Mouse (Mus musculus): ENCODE results near the gene Nr1i2. TPM values are rescaled to one million over a fixed set of nuclear protein-coding genes. Genes with fewer than 3 reads are reported as not detected.

Nr1i2 gene
- polyA plus RNA-seq, 1 experiment from 2014 or later: not detected

DNA sequence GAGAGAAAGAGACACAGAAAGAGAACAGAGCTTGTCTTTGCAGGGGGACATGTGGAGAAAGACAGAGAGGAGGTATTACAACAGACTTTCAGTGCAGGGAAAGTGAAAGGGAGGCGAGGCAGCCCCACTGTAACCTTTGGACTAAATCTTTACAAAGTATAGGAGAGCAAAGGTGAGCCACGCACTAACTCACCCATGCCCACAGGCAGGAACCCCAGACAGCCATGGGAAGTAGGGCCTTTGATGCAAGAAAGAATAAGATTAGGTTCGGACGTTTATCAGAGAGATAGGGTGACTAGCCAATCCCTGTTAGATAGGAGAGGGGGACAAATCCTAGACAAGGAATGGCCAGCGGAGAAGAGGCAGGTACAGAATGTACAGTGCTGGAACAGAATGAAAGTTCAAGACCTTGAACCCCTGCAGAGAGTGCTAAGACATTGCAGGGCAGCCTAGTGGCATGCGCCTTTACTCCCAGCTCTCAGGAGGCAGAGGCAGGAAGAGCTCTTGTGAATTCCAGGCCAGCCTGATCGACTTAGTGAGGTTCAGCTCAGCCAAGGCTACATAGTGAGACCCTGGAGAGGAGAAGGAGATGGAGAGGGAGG lies 12.0 kb downstream of the Nr1i2 start:
- WGBS: 83% methylated on average over 7 of the region's 7 CpGs
- Histone ChIP-seq H3K9ac (ENCODE audit: low read depth, low read length) (no peak overlapping the region), H3K4me3 (ENCODE audit: low read depth, low read length) (no peak overlapping the region), H3K27me3 (replicated peaks; ENCODE audit: control insufficient read depth, insufficient read depth, low read length) (no peaks in the 10 kb centered on the region), H3K9me3 (ENCODE audit: control insufficient read depth, low read length) (no peaks in the 10 kb centered on the region), H3K36me3 (ENCODE audit: control insufficient read depth, insufficient read depth, low read length) (no peaks in the 10 kb centered on the region), H3K27ac (replicated peaks; ENCODE audit: low read depth, low read length) (no peak overlapping the region), H3K4me1 (ENCODE audit: control insufficient read depth, insufficient read depth, low read length) (no peaks in the 10 kb centered on the region), H3K4me2 (ENCODE audit: low read depth, low read length) (no peak overlapping the region)
- ATAC-seq (ENCODE audit: low read depth) (no peak), DNase-seq (ENCODE audit: low spot score) (no peak)

- Histone ChIP-seq H3K4me1 (ENCODE audit: control insufficient read depth, insufficient read depth, low read length) (no peaks in the 10 kb centered on the region), H3K9me3 (ENCODE audit: control insufficient read depth, low read length) (no peaks in the 10 kb centered on the region), H3K9ac (ENCODE audit: low read depth, low read length) (no peak overlapping the region), H3K27ac (replicated peaks; ENCODE audit: low read depth, low read length) (no peak overlapping the region), H3K36me3 (ENCODE audit: control insufficient read depth, insufficient read depth, low read length) (no peaks in the 10 kb centered on the region), H3K4me3 (ENCODE audit: low read depth, low read length) (no peak overlapping the region), H3K4me2 (ENCODE audit: low read depth, low read length) (no peak overlapping the region), H3K27me3 (replicated peaks; ENCODE audit: control insufficient read depth, insufficient read depth, low read length) (no peaks in the 10 kb centered on the region)
- 75% methylated on average over 7 of the region's 7 CpGs for WGBS
- DNase-seq (ENCODE audit: low spot score) (no peak), ATAC-seq (ENCODE audit: low read depth) (no peak)
Measured at GRCm38 (mm10) chr16:38280951-38281350, 13.7 kb downstream of the Nr1i2 start.

GRCm38 (mm10) chr16:38279794-38280193 lies 14.8 kb downstream of the Nr1i2 start:
- Histone ChIP-seq H3K36me3 (ENCODE audit: control insufficient read depth, insufficient read depth, low read length) (no peaks in the 10 kb centered on the region), H3K9ac (ENCODE audit: low read depth, low read length) (no peak overlapping the region), H3K27ac (replicated peaks; ENCODE audit: low read depth, low read length) (no peak overlapping the region), H3K4me2 (ENCODE audit: low read depth, low read length) (no peak overlapping the region), H3K27me3 (replicated peaks; ENCODE audit: control insufficient read depth, insufficient read depth, low read length) (no peaks in the 10 kb centered on the region), H3K4me1 (ENCODE audit: control insufficient read depth, insufficient read depth, low read length) (no peaks in the 10 kb centered on the region), H3K9me3 (ENCODE audit: control insufficient read depth, low read length) (no peaks in the 10 kb centered on the region), H3K4me3 (ENCODE audit: low read depth, low read length) (no peak overlapping the region)
- no peak for DNase-seq (ENCODE audit: low spot score)
- no peak for ATAC-seq (ENCODE audit: low read depth)
- 90% methylated on average over 5 of the region's 5 CpGs for WGBS

- no peak for DNase-seq (ENCODE audit: low spot score)
- H3K4me3 ChIP-seq (ENCODE audit: low read depth, low read length): no peak overlapping the region
- H3K9ac ChIP-seq (ENCODE audit: low read depth, low read length): no peak overlapping the region
- WGBS: 80% methylated on average over 2 of the region's 2 CpGs
- ATAC-seq (ENCODE audit: low read depth): no peak
- H3K27ac ChIP-seq (replicated peaks; ENCODE audit: low read depth, low read length): no peak overlapping the region
- H3K4me1 ChIP-seq (ENCODE audit: control insufficient read depth, insufficient read depth, low read length): no peaks in the 10 kb centered on the region
- H3K27me3 ChIP-seq (replicated peaks; ENCODE audit: control insufficient read depth, insufficient read depth, low read length): no peaks in the 10 kb centered on the region
- no peak overlapping the region for H3K4me2 ChIP-seq (ENCODE audit: low read depth, low read length)
- H3K9me3 ChIP-seq (ENCODE audit: control insufficient read depth, low read length): no peaks in the 10 kb centered on the region
- no peaks in the 10 kb centered on the region for H3K36me3 ChIP-seq (ENCODE audit: control insufficient read depth, insufficient read depth, low read length)
Measured at GRCm38 (mm10) chr16:38274737-38275136, 19.9 kb downstream of the Nr1i2 start.

- no peak overlapping the region for H3K27ac ChIP-seq (replicated peaks; ENCODE audit: low read depth, low read length)
- WGBS: 69% methylated on average over 5 of the region's 5 CpGs
- H3K27me3 ChIP-seq (replicated peaks; ENCODE audit: control insufficient read depth, insufficient read depth, low read length): no peaks in the 10 kb centered on the region
- no peaks in the 10 kb centered on the region for H3K36me3 ChIP-seq (ENCODE audit: control insufficient read depth, insufficient read depth, low read length)
- no peak overlapping the region for H3K4me3 ChIP-seq (ENCODE audit: low read depth, low read length)
- H3K9me3 ChIP-seq (ENCODE audit: control insufficient read depth, low read length): no peaks in the 10 kb centered on the region
- no peaks in the 10 kb centered on the region for H3K4me1 ChIP-seq (ENCODE audit: control insufficient read depth, insufficient read depth, low read length)
- no peak for DNase-seq (ENCODE audit: low spot score)
- no peak for ATAC-seq (ENCODE audit: low read depth)
- no peak overlapping the region for H3K9ac ChIP-seq (ENCODE audit: low read depth, low read length)
- no peak overlapping the region for H3K4me2 ChIP-seq (ENCODE audit: low read depth, low read length)
Measured at GRCm38 (mm10) chr16:38272483-38272882, 22.1 kb downstream of the Nr1i2 start.

DNA sequence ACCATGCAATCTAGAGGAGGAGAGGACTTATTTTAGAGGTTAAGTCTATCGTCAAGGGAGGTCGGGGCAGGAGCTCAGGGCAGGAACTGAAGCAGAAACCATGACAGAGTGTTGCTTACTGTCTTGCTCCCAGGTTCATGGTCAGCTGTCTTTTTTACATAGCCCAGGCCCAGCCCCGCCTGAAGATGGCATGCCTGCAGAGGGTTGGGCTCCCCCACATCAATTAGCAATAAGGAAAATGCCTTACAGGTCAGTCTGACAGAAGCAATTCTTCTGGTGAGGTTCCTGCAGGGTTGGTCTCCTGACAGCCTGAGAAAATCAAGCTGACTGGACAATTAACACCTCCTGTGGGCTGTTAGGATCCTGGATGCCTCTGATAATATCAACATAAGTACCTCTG lies 23.0 kb downstream of the Nr1i2 start:
- WGBS: 40% methylated on average over 3 of the region's 3 CpGs

GRCm38 (mm10) chr16:38255927-38256326 lies 38.7 kb downstream of the Nr1i2 start:
- ATAC-seq (ENCODE audit: low read depth) (no peak), DNase-seq (ENCODE audit: low spot score) (no peak)
- H3K4me1 ChIP-seq (ENCODE audit: control insufficient read depth, insufficient read depth, low read length): no peaks in the 10 kb centered on the region
- no peaks in the 10 kb centered on the region for H3K9me3 ChIP-seq (ENCODE audit: control insufficient read depth, low read length)
- no peak overlapping the region for H3K9ac ChIP-seq (ENCODE audit: low read depth, low read length)
- no peak overlapping the region for H3K27ac ChIP-seq (replicated peaks; ENCODE audit: low read depth, low read length)
- H3K4me3 ChIP-seq (ENCODE audit: low read depth, low read length): no peak overlapping the region
- WGBS: 86% methylated on average over 9 of the region's 9 CpGs
- no peaks in the 10 kb centered on the region for H3K36me3 ChIP-seq (ENCODE audit: control insufficient read depth, insufficient read depth, low read length)
- H3K27me3 ChIP-seq (replicated peaks; ENCODE audit: control insufficient read depth, insufficient read depth, low read length): no peaks in the 10 kb centered on the region
- no peak overlapping the region for H3K4me2 ChIP-seq (ENCODE audit: low read depth, low read length)

More for the DNA sequence above, 23.0 kb downstream of the Nr1i2 start:
- Histone ChIP-seq H3K4me1 (ENCODE audit: control insufficient read depth, insufficient read depth, low read length) (no peaks in the 10 kb centered on the region), H3K9me3 (ENCODE audit: control insufficient read depth, low read length) (no peaks in the 10 kb centered on the region), H3K4me3 (ENCODE audit: low read depth, low read length) (no peak overlapping the region), H3K9ac (ENCODE audit: low read depth, low read length) (no peak overlapping the region), H3K27ac (replicated peaks; ENCODE audit: low read depth, low read length) (no peak overlapping the region), H3K36me3 (ENCODE audit: control insufficient read depth, insufficient read depth, low read length) (no peaks in the 10 kb centered on the region), H3K27me3 (replicated peaks; ENCODE audit: control insufficient read depth, insufficient read depth, low read length) (no peaks in the 10 kb centered on the region), H3K4me2 (ENCODE audit: low read depth, low read length) (no peak overlapping the region)
- no peak for DNase-seq (ENCODE audit: low spot score)
- no peak for ATAC-seq (ENCODE audit: low read depth)

DNA sequence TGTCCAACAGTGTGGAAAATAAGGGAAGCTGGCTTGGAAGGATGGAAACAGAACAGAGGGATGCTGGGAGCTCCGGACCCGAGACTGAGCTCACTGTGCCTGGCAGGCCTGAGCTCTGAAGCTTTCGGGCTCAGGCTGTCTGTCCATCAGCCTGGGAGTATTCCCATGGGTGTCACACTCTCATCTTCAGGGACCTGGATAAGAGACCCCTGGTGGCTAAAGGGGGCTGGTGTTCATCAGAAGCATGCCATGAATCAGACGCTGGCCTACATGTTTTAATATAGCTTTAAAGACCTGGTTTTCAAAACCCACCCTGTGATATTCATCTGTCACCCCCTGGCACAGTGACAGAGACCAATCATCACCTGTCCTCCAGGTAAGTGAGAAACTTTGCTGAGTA lies 39.5 kb downstream of the Nr1i2 start:
- Histone ChIP-seq H3K27ac (replicated peaks; ENCODE audit: low read depth, low read length) (no peak overlapping the region), H3K4me3 (ENCODE audit: low read depth, low read length) (no peak overlapping the region), H3K36me3 (ENCODE audit: control insufficient read depth, insufficient read depth, low read length) (no peaks in the 10 kb centered on the region), H3K9ac (ENCODE audit: low read depth, low read length) (no peak overlapping the region), H3K4me1 (ENCODE audit: control insufficient read depth, insufficient read depth, low read length) (no peaks in the 10 kb centered on the region), H3K4me2 (ENCODE audit: low read depth, low read length) (no peak overlapping the region), H3K9me3 (ENCODE audit: control insufficient read depth, low read length) (no peaks in the 10 kb centered on the region), H3K27me3 (replicated peaks; ENCODE audit: control insufficient read depth, insufficient read depth, low read length) (no peaks in the 10 kb centered on the region)
- WGBS: 67% methylated on average over 4 of the region's 4 CpGs
- ATAC-seq (ENCODE audit: low read depth) (no peak), DNase-seq (ENCODE audit: low spot score) (no peak)

DNA sequence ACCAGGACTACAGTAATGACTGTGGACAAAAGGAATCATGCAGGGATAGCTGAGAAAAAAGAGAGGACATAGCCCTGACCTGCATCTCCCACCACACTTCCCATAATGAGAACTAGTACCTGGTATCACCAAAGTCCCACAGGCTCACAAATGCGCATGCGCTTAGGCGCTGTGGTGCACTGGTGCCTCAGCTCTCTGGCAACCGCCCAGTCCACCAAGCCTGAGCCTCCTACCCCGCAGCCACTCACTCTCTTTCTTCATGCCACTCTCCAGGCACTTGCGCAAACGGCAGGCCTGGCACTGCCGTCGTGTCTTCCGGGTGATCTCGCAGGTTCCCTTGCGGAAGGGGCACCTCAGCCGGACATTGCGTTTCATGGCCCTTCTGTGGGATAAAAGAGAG lies 40.6 kb downstream of the Nr1i2 start:
- H3K9me3 ChIP-seq (ENCODE audit: control insufficient read depth, low read length): no peaks in the 10 kb centered on the region
- WGBS: 82% methylated on average over 13 of the region's 14 CpGs
- no peaks in the 10 kb centered on the region for H3K36me3 ChIP-seq (ENCODE audit: control insufficient read depth, insufficient read depth, low read length)
- H3K4me1 ChIP-seq (ENCODE audit: control insufficient read depth, insufficient read depth, low read length): no peaks in the 10 kb centered on the region
- DNase-seq (ENCODE audit: low spot score) (no peak), ATAC-seq (ENCODE audit: low read depth) (no peak)
- H3K9ac ChIP-seq (ENCODE audit: low read depth, low read length): no peak overlapping the region
- no peak overlapping the region for H3K4me2 ChIP-seq (ENCODE audit: low read depth, low read length)
- no peaks in the 10 kb centered on the region for H3K27me3 ChIP-seq (replicated peaks; ENCODE audit: control insufficient read depth, insufficient read depth, low read length)
- no peak overlapping the region for H3K4me3 ChIP-seq (ENCODE audit: low read depth, low read length)
- no peak overlapping the region for H3K27ac ChIP-seq (replicated peaks; ENCODE audit: low read depth, low read length)
